Mouse (Mus musculus) liver, embryonic 12.5 days (tissue): Measurements from ENCODE around the gene Tmx2. TPM values are rescaled to one million over a fixed set of nuclear protein-coding genes. Genes with fewer than 3 reads are reported as not detected.

ENCODE experiments used
- ATAC-seq: fragments of 200-750 bp; cut with Nextera tagmentation; 2 replicates; pipeline ENCODE4 v1.8.0; 2017; ENCODE audit warnings: moderate number of reproducible peaks, mild to moderate bottlenecking, moderate library complexity
- H3K27ac ChIP-seq: fragments of 300-500 bp; sonication (generic); 2 replicates; pipeline ENCODE4 v1.5.1; 2016; ENCODE audit warnings: mild to moderate bottlenecking
- H3K27me3 ChIP-seq: fragments of 300-500 bp; sonication (generic); replicated peaks from 2 replicates; pipeline ENCODE4 v1.6.1; 2016; ENCODE audit warnings: mild to moderate bottlenecking, moderate library complexity
- H3K36me3 ChIP-seq: fragments of 300-500 bp; sonication (generic); 2 replicates; pipeline ENCODE4 v1.6.1; 2016; ENCODE audit warnings: mild to moderate bottlenecking, moderate library complexity
- H3K4me1 ChIP-seq: fragments of 300-500 bp; sonication (generic); 2 replicates; pipeline ENCODE4 v1.6.1; 2016
- H3K4me2 ChIP-seq: fragments of 300-500 bp; sonication (generic); 2 replicates; pipeline ENCODE4 v1.6.1; 2016; ENCODE audit warnings: mild to moderate bottlenecking, moderate library complexity
- H3K4me3 ChIP-seq: fragments of 300-500 bp; sonication (generic); 2 replicates; pipeline ENCODE4 v1.5.1; 2016; ENCODE audit warnings: mild to moderate bottlenecking, moderate library complexity
- H3K9ac ChIP-seq: fragments of 300-500 bp; sonication (generic); 2 replicates; pipeline ENCODE4 v1.6.1; 2016; ENCODE audit warnings: mild to moderate bottlenecking, moderate library complexity
- H3K9me3 ChIP-seq: fragments of 300-500 bp; sonication (generic); replicated peaks from 2 replicates; pipeline ENCODE4 v1.6.1; 2016; ENCODE audit warnings: mild to moderate bottlenecking, moderate library complexity
- WGBS: fragments of 180-500 bp; shearing (Covaris S2); methylation state at CpG from one replicate; pipeline ENCODE4 v1.1.7; 2016; ENCODE audit not compliant: insufficient replicate concordance; 5-methylcytosine and 5-hydroxymethylcytosine counted together
- polyA plus RNA-seq: library from polyadenylated mRNA; unstranded; fragments of >200 nt; fragmentation: Nextera tagmentation; extraction: Ambion mirVana; gene quantifications from 2 replicates; pipeline ENCODE4 v1.2.1, GENCODE M21; 2016

Tmx2 gene
- polyA plus RNA-seq, 1 experiment from 2014 or later, result 86.3 TPM

GRCm38 (mm10) chr2:84714811-84715561 is 36.0 kb upstream of the Tmx2 start, which contains the start of gene Zdhhc5:
Gene Zdhhc5, minus strand, starts transcription at chr2:84715180.
- WGBS, result under 1% methylated on average over 102 of the region's 107 CpGs
- Histone ChIP-seq H3K4me1 (peaks cover 48% of the 10 kb centered on the region), H3K4me2 (peak within 1 kb of the TSS; percentile 83), H3K27ac (peak within 1 kb of the TSS; percentile 98), H3K36me3 (peaks cover 18% of the 10 kb centered on the region), H3K9me3 (no peaks in the 10 kb centered on the region), H3K9ac (peak within 1 kb of the TSS; percentile 96), H3K27me3 (no peaks in the 10 kb centered on the region), H3K4me3 (peak within 1 kb of the TSS; percentile 99)
- ATAC-seq, result peak; percentile 91

- Histone ChIP-seq H3K4me2 (peak overlapping the region; percentile 83), H3K9me3 (no peaks in the 10 kb centered on the region), H3K27me3 (no peaks in the 10 kb centered on the region), H3K4me1 (peaks cover 52% of the 10 kb centered on the region), H3K36me3 (peaks cover 23% of the 10 kb centered on the region), H3K9ac (peak overlapping the region; percentile 96), H3K27ac (peak overlapping the region; percentile 98), H3K4me3 (peak overlapping the region; percentile 99)
- 0% methylated on average over 22 of the region's 26 CpGs for WGBS
- ATAC-seq, result no peak
These were observed 35.5 kb upstream of the Tmx2 start for GRCm38 (mm10) chr2:84714422-84714810.

GRCm38 (mm10) chr2:84711898-84712297 is 33.0 kb upstream of the Tmx2 start:
- Histone ChIP-seq H3K9me3 (no peaks in the 10 kb centered on the region), H3K4me2 (peak overlapping the region; percentile 8; the same call in 1 of the 2 replicates), H3K9ac (no peak overlapping the region), H3K4me3 (no peak overlapping the region), H3K4me1 (peaks cover 45% of the 10 kb centered on the region), H3K36me3 (peaks cover 49% of the 10 kb centered on the region), H3K27ac (no peak overlapping the region), H3K27me3 (no peaks in the 10 kb centered on the region)
- WGBS, result 88% methylated on average over 2 of the region's 2 CpGs
- ATAC-seq, result no peak

DNA sequence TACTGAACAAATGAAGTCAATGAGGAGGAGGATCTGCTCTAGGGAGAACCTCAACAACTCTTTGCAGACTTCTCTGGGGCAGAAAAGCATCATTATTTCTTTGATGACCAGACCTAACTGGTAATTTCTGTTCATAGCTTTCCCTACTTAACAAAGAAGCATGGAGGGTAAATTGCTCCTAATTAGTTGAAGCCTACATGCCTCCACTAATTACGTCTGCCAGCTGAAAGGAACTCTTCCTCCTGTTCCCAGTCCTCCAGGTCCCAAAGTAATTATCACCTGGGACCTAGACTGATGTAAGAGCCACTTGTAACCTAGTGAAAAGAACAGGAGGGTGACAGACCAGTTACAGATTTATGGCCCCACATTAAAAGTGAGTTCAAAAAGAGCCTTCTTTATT is 28.6 kb upstream of the Tmx2 start:
- H3K4me2 ChIP-seq, result no peak overlapping the region
- no peaks in the 10 kb centered on the region for H3K27me3 ChIP-seq
- H3K27ac ChIP-seq, result no peak overlapping the region
- H3K4me1 ChIP-seq, result peaks cover 57% of the 10 kb centered on the region
- no peak for ATAC-seq
- H3K9ac ChIP-seq, result no peak overlapping the region
- H3K36me3 ChIP-seq, result peaks cover 90% of the 10 kb centered on the region
- H3K4me3 ChIP-seq, result no peak overlapping the region
- WGBS, result 66% methylated on average over 1 of the region's 1 CpGs
- H3K9me3 ChIP-seq, result no peaks in the 10 kb centered on the region

DNA sequence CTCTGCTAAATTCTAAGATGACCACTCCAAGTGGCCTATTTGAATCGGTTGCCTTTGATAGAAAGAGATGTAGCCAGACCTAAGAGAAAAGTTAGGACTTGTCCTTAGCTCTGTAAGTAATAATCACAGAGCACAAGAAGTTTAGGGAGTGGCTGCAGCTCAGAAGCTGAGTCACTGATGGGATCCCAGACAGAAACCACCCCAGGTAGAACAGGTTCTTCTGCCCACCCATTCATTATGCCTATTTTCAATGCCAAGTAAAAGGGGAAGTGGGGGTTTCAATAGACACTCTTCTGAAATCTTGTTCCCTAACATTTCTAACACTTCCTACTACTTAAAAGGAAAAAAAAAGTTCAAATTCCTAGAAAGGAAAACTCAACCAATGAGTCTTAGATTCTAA is 26.4 kb upstream of the Tmx2 start:
- 71% methylated on average over 1 of the region's 1 CpGs for WGBS

GRCm38 (mm10) chr2:84704329-84704728 is 25.4 kb upstream of the Tmx2 start:
- no peak overlapping the region for H3K4me2 ChIP-seq
- H3K27ac ChIP-seq, result no peak overlapping the region
- H3K36me3 ChIP-seq, result peaks cover 91% of the 10 kb centered on the region
- H3K27me3 ChIP-seq, result no peaks in the 10 kb centered on the region
- peaks cover 37% of the 10 kb centered on the region for H3K4me1 ChIP-seq
- H3K4me3 ChIP-seq, result no peak overlapping the region
- no peak overlapping the region for H3K9ac ChIP-seq
- ATAC-seq, result no peak
- no peaks in the 10 kb centered on the region for H3K9me3 ChIP-seq
- 65% methylated on average over 5 of the region's 5 CpGs for WGBS

More for the DNA sequence above, 26.4 kb upstream of the Tmx2 start:
- Histone ChIP-seq H3K27ac (no peak overlapping the region), H3K9ac (no peak overlapping the region), H3K4me3 (no peak overlapping the region), H3K36me3 (peaks cover 91% of the 10 kb centered on the region), H3K4me1 (peaks cover 45% of the 10 kb centered on the region), H3K9me3 (no peaks in the 10 kb centered on the region), H3K27me3 (no peaks in the 10 kb centered on the region), H3K4me2 (no peak overlapping the region)
- 0 out of 2 replicates have a peak, but pooled peaks have one; percentile 46 for ATAC-seq

- Histone ChIP-seq H3K36me3 (peaks cover 91% of the 10 kb centered on the region), H3K27me3 (no peaks in the 10 kb centered on the region), H3K4me2 (no peak overlapping the region), H3K9ac (no peak overlapping the region), H3K4me1 (peaks cover 36% of the 10 kb centered on the region), H3K4me3 (no peak overlapping the region), H3K9me3 (no peaks in the 10 kb centered on the region), H3K27ac (no peak overlapping the region)
- WGBS, result 65% methylated on average over 1 of the region's 1 CpGs
- ATAC-seq, result peak; percentile 44; the same call in 1 of the 2 replicates
These were observed 24.6 kb upstream of the Tmx2 start for GRCm38 (mm10) chr2:84703497-84703896.

DNA sequence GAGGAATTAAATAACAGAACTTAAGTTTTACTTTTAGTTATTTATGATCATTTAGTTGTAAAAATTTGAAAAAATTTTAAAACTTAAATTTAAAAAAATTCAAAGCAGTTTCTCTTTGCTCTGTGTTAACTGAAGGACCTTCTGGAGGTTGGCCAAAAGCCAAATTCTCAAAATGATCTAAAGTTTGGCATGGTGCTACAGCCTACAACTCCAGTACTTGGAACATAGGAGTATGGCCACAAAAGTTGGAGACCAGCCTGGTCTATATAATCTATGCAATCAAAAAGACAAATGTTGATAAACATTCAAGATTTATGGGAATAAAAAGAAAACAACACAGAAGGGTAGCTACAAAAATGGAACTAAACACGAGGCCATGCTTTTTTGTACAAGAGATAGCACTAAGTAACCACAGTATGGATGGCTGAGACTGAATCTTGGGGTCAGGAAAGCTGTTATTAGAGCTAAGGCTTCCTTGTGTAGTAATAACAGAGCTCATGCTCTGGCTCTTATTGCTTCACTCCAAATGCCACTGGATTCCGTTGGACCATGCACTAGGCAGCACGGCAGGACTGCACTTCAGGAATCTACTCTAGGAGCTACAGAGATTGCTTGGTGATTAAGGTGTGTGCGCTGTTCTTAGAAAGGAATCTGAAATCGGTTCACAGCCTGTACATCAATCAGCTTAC is 16.2 kb upstream of the Tmx2 start:
- no peak overlapping the region for H3K27ac ChIP-seq
- no peak overlapping the region for H3K4me3 ChIP-seq
- H3K4me1 ChIP-seq, result no peaks in the 10 kb centered on the region
- 80% methylated on average over 5 of the region's 5 CpGs for WGBS
- no peak overlapping the region for H3K4me2 ChIP-seq
- no peaks in the 10 kb centered on the region for H3K9me3 ChIP-seq
- no peak overlapping the region for H3K9ac ChIP-seq
- no peaks in the 10 kb centered on the region for H3K27me3 ChIP-seq
- H3K36me3 ChIP-seq, result peaks cover 91% of the 10 kb centered on the region
- ATAC-seq, result no peak

DNA sequence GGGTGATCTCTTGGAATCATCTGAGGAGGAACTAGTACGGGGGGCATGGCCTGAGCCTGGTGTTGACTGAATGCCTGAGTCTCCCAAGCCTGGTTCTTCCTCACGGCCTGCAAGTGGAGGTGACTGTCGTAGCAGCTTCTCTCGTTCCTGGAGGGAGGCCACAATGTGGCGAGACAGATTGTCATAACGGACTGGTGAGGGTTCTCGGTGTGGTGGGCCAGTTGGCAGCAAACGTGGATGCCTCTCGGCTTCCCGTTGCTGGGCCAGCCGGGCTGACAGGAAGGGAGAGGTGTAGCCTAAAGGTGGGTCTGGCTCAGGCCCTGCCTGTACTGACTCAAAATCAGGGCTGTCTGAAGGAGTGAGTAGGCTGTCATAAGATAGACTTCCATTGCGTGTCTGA is 11.1 kb upstream of the Tmx2 start:
- Histone ChIP-seq H3K36me3 (peaks cover 96% of the 10 kb centered on the region), H3K4me2 (no peak overlapping the region), H3K4me3 (no peak overlapping the region), H3K4me1 (peaks cover 13% of the 10 kb centered on the region), H3K9ac (no peak overlapping the region), H3K27ac (no peak overlapping the region), H3K27me3 (no peaks in the 10 kb centered on the region), H3K9me3 (no peaks in the 10 kb centered on the region)
- ATAC-seq, result peak; percentile 35
- WGBS, result 81% methylated on average over 12 of the region's 12 CpGs

GRCm38 (mm10) chr2:84688080-84688844 is 9.3 kb upstream of the Tmx2 start:
- peaks cover 24% of the 10 kb centered on the region for H3K4me1 ChIP-seq
- H3K27ac ChIP-seq, result peak overlapping the region; percentile 43; the same call in 1 of the 2 replicates
- 50% methylated on average over 2 of the region's 2 CpGs for WGBS
- H3K4me2 ChIP-seq, result no peak overlapping the region
- H3K36me3 ChIP-seq, result peaks cover 91% of the 10 kb centered on the region
- no peaks in the 10 kb centered on the region for H3K9me3 ChIP-seq
- no peaks in the 10 kb centered on the region for H3K27me3 ChIP-seq
- ATAC-seq, result no peak; the same call in 1 of the 2 replicates
- H3K9ac ChIP-seq, result no peak overlapping the region
- no peak overlapping the region for H3K4me3 ChIP-seq

- Histone ChIP-seq H3K4me3 (peak overlapping the region; percentile 43), H3K27me3 (no peaks in the 10 kb centered on the region), H3K27ac (peak overlapping the region; percentile 99), H3K36me3 (peaks cover 54% of the 10 kb centered on the region), H3K9me3 (no peaks in the 10 kb centered on the region), H3K9ac (peak overlapping the region; percentile 74), H3K4me2 (peak overlapping the region; percentile 71), H3K4me1 (peaks cover 47% of the 10 kb centered on the region)
- peak; percentile 64 for ATAC-seq
- 24% methylated on average over 6 of the region's 6 CpGs for WGBS
These were observed 3.8 kb upstream of the Tmx2 start for GRCm38 (mm10) chr2:84682605-84683183.
